Mouse (Mus musculus) lung, postnatal 14 days (tissue): ENCODE results near the gene Jmjd7.

ENCODE experiments used
- DNase-seq: peaks from one replicate; pipeline ENCODE4 v3.0.0; 2021

The Jmjd7 gene

DNA sequence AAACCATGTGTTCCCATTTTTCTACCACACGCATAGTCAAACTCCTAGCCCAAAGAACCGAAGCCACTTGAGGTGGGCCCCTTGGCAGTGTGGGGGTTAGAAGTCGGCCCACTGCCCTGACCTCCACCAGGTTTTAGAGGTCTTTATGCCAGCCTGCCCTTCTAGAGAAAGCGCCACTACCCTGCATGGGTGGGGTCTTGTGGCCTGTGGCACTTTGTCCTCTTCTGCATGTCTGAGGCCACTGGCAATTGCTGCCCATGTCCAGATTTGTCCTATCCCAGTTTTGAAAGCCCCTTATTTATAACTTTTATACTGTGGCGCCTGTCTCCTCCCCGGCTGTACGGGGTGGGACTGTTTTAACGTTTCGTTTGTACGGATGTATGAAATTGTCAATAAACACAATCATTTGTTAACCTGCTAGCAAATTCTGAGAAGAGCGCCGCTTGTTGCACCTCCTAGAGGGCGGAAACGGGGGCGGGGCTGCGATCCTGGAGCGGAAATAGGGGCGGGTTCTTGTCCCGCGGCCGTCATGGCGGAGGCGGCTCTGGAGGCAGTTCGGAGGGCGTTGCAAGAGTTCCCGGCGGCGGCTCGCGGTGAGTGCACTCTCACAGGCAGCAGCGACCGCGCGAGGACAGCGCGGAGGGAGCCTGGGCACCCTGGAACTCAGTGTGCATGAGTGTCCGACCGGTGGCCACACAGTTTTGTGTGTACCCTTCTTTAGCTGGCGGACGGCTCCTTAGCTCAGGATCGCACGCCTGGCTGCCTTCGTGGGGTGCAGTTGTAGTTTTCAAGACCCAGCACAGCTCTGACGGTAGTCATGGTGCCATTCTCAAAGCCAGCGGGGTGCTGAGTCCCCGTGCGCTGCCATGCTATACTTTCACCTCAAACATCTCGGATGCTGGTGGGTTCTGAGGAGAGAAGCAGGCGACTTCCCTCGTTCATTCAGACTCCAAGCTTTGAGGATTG, at the start of gene Jmjd7, which contains the start of gene Gm28042:
Gene Jmjd7 (plus strand): TSS at position 500 of the 966 bp plus-strand sequence.
Gene Gm28042 (plus strand): TSS at position 510 of the 966 bp plus-strand sequence.
- DNase-seq: peak; percentile 96

DNA sequence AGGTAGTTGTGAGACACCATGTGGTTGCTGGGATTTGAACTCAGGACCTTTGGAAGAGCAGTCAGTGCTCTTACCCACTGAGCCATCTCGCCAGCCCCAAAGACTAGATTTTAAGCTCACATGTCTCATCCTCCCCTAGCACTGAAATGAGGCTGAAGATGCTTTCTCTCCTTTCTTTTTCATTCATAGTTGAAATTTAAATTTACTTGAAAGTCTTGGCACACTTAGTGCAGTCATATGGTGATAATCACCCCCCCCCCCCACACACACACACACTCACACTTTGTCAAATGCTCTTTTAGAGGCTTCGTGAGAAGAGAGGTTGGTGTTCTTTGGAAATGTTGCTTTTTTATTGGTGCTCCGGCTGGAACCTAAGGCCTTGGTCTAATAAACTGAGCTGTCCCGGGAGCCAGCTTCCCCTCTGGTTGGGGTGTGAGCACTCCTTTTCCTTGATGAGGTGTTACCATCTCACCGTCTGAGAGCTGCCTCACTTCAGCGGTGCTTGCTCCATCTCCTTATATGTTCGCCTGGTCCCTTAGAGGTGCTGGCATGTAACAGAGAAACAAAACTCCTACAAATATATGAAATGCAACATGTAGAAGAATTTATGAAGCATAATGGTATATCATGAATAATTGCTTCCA, 46.8 kb upstream of the Jmjd7 start:
- DNase-seq: no peak

DNA sequence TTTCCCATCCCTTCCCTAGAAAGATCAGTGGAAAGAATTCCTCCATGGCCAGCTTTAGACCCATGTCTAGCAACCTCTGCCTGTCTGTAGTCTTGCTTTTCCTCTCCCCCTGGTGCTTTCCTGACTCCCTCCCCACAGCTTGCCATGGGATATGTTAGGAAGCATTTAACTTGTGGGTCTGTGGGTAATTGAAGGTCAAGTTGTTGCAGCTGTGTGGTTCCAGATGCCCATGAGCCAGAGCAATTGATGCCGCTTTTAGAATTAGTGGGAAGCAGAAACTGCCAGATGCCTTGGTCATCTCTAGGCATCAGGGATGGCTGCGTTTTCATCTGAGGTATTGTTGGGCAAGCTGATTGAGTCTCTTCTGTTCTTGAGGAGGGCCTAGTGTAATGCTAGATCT, 45.7 kb upstream of the Jmjd7 start:
- DNase-seq: no peak

DNA sequence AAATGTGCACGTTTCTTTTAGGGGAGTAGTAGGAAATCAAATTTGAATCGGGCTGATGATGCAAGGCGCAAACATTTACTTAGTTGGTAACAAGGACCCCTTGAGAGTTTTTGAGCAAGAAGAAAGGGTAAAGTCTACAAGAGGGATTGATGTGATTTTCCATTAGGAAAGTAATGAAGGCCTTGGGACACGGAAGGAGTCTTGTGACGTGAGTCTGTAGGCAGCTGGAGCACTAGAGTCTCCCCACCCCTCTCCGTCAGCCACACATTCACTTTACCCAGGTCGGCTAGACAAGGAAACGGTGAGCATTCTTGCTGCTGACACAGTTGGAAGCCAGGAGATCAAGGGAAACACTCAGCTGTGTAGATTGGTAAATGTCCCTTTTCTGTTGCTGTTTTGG, 41.4 kb upstream of the Jmjd7 start:
- peak; percentile 50 for DNase-seq

DNA sequence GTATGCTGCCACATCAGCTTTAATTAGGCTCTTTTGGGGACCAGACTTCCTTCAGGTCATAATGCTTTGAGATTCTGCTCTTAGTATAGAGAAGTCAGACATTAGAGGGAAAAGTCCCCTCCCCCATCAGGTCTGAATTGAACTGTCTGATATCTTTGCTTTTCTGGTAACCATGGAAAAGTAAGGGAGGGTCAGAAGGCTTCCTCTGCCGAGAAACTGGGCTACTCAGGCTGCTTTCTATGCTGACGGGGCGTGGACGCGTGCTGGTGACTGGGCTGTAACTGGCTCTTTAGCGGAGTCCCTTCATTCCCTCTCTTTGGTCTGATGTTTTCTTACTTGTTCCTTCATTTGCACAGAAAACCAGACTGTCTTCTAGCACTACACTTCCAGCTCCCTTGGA, 40.9 kb upstream of the Jmjd7 start:
- no peak for DNase-seq

DNA sequence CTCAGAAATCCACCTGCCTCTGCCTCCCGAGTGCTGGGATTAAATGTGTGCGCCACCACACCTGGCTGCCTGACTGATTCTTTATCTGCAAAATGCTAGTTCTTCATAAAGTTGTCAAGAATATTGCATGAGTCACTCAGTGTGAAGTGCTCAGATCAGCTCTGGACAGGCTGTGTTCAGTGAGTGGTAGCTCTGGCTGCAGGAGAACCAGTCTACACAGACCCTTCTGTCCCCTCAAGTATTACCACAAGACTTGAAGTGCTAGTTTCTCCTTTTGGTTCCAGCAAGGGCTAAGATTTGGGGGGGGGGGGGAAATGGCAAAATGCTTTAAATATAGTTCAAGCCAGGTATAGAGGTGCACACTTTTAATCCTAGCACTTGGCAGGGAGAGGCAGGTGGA, 39.8 kb upstream of the Jmjd7 start:
- no peak for DNase-seq

DNA sequence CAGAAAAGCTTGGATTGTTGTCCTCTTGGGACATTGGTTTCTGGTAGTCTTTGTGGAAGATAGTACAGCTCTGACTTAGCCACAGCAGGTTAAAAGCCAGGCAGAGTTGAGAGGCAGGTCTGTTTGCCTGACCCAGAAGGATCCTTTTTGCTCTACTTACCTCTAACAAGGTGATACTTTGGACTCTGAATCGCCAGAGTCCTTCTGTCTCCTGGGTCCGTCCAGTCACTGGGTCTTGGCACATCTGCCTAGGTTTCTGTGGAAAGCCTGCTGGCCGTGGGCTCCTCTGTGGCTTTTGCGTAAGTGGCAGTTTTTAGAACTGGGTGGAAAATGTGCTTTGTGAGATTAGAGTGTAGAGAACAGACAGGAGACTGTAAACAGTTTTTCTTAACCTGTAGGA, 38.3 kb upstream of the Jmjd7 start:
- DNase-seq: no peak

DNA sequence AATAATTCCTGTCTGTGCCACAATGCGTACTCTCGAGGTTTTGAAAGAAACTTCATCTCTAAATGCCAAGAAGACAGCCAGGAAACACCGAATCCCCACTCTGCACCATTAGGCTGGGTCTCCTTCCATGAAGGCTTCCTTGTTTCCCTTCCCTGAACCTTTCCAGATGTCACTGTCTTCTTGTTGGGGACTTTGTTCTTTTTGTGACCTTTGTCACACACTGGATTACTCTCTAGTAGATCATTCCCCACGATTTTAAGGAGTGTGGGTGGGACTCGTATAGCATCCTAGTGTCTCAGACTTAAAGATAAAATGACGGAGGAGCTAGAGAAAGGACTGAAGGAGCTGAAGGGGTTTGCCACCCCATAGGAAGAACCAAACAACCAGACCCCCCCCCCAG, 36.4 kb upstream of the Jmjd7 start:
- DNase-seq: no peak

DNA sequence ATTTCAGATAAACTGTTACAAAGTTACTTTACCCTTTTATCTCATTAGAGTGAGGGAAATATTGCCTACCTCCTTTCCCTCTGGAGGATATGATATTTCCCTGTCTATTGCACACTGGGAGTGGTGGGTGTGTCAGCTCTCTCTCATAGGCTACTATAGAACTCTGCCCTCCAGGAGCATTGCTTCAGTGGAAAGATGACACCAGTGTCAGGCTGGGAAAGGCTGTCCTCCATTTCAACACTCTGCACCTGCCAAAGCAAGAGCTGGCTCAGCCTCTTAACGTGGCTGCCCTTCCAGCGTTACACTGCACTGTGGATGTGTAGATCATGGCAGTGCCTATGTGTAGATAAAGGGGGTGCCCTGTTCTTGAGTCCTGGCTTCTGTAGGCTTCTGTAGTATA, 34.9 kb upstream of the Jmjd7 start:
- no peak for DNase-seq

DNA sequence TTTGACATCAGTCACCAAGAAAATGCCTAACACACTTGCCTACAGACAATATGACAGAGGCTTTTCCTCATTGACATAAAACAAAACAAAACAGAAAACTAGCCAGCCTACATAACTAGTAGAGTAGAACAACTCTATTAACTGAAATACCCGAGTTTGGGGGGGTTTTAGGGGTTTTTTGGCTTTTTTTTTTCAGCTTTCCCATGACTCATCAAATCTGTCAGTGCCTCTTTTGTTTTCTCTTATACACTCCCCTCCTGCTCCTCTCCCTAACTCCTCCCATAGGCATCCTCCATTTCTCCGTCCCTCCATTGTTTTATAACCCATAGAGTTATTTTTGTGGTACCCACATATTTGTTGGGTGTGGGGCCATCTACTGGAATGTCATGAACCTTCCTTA, 33.8 kb upstream of the Jmjd7 start:
- no peak for DNase-seq

DNA sequence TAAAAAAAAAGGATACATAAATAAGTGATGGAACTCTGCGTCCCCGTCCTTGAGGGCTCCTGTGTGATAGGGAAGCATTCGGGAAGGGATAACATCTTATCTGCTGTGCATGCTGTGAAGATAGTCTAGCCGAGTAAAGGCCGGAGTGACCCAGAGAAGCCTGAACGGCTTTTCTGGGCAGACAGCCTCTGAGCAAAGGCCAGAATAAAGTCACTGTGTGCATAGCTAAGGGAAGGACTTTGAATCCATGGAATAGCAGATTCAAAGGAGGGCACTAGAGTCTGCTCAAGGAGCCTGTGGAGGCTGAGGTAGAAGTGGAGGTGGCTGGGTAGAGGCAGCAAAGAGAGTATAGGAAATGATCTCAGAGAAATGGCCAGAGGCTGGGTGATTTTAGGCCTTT, 32.4 kb upstream of the Jmjd7 start:
- DNase-seq: no peak

DNA sequence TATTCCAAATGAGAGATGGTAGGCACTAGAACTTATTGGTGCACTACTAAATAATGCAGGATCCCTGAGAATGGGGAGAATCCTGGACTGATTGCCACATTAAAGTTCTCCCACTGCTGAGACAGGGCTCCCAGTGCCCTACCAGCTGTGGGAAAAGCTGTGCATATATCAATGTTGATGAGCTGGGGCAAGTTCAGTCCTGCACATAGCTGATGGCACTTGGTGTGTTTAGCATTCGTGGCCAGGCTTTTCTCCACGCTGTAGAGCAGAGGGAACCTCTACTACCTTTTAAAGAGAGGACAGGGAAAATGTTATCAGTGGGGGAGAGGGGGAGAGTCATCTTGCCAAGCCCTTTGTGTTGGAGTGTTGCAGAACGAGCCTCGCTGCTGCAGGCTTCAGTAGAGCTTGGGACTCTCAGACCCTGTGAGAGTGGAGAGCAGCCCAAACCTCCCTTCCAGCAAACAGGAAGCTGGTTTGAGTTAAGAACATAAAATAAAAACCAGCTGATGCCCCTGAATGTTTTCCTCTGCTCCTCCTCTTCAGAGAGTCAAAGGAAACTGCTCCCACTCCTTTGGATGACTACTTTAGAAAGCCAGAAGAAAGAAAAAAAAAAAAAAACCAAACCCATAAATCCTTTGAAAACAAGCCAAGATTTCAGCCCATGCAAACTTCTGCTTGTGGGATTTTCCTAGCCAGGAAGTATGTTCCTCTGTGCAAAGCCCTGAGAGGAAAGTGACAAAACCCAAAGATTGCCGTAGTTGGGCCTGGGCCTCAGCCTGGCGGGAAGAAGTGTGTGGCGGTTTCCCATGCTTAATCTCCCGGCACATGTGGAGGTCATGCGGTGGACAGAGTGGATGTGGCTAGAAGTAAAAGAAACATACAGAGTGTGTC, 31.6 kb upstream of the Jmjd7 start:
- no peak for DNase-seq

DNA sequence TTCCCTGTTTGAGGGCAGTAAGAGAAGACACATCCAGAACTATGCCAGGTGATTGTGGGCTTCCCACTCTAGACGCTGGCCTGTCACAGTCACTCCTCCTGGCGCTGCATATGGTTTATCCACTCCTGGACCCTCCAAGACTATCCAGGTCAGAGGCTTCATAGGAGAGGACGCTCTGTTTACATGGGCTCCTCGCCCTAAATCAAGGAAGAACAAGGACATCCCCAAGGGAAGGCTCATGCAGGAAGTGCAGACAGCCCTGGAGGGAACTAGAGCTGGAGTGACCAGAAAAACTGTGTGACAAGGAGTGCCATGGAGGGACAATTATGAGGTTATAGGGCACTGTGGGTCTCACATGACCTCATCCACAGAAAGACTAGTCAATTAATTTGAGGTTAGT, 29.9 kb upstream of the Jmjd7 start:
- no peak for DNase-seq

DNA sequence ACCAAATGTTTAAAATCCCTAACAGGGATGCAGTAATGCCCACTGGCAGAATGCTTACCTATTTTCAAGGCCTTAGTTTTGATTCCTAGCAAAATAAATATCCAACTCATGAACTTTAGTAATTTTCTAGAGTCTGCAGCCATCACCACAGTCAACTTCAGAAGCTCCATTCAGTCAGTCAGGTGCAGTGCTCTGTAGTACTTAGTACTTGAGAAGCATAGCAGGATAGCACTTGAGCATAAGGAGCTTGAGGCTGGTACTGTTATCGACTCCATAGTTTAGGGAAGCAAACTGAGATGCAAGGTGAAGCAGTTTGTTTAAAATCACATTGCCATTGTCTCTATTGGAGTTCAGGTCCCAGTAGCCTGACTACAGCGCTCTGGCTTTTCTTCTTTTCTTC, 27.6 kb upstream of the Jmjd7 start:
- no peak for DNase-seq

DNA sequence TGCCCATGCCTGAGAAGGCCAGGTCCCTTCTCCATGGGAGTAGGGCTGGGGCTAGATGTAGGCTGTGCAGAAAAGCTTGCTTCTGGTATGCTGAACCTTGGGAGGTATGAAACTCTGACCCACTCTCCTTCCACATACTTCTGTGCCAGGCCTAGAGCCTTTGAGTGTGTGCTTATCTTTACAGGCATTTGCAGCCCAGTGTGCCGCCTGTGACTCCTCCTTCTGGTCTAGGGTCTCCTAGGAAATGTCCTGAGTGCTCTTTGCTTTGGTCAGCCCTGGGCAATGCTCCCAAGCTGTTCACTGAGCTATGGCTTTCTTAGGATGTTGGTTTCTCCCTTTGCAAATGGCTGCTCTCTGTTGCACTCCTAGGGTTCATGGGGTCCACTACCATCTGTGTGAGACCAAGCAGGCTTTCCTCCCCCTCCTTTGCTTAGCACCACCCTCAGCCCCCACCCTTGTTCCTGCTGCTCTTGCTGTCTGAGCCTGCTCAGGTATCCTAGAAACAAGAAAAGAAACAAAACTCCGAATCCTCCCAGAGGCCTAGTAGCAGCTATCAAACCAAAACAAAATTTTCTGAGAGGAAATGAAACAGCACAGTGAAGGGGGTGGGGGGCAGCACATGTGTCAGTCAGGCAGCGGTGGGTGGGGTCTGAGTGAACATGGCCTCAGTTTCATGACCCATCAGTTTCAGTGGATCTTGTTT, 26.2 kb upstream of the Jmjd7 start:
- DNase-seq: peak; percentile 53

DNA sequence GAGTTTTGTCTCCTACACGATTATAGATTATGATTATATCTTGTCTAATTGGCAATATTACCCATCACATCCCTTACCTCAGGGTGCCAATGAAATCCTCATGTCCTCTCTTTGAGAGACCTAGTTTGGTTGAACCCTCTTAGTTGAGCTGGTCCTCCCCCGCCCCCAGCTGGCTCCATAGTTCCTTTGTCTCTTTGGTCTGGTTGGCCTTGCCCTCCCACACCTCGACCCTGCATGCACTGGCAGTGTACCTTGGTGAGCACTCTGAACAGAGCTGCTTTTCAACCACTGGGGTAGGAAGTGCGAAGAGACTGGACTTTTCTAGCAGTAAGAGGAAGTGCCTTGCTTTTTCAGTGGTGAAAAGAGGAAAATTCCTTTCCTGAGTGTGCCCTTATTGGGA, 25.3 kb upstream of the Jmjd7 start:
- DNase-seq: no peak

DNA sequence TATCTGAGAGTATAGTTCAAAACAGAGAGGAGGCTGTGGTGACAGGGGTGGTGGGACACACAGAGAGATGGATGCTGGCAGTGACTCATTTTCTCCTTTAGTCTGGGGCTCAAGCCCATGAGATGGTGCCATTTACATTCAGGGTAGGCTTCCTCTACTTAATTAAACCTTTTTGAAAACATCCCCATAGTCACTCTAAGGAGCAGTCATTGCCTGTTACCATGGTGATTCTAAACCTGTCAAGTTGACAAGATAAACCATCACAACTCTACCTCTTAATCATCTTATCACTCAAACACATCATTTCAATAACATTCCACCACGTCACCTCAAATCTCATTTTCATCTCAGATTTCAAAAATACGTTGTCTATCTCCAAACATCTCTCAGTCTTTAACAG, 23.3 kb upstream of the Jmjd7 start:
- no peak for DNase-seq

DNA sequence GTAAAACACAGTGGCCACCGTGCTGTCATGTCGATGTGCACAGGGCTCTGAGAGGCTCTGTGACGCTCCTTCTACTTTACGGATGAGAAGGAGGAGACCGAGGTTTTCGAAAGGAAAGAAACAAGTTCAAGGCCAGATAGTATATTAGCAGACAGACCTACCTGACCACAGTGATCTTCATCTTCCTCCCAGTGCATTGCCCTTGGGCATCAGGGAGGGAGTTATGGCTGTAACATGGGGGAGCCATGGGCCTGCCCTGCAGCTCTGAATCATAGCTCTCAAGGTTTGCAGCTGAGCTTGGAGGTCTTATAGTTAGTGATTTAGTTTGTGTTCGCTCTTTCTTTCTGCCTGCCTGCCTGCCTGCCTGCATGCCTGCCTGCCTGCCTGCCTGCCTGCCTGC, 20.6 kb upstream of the Jmjd7 start:
- no peak for DNase-seq

DNA sequence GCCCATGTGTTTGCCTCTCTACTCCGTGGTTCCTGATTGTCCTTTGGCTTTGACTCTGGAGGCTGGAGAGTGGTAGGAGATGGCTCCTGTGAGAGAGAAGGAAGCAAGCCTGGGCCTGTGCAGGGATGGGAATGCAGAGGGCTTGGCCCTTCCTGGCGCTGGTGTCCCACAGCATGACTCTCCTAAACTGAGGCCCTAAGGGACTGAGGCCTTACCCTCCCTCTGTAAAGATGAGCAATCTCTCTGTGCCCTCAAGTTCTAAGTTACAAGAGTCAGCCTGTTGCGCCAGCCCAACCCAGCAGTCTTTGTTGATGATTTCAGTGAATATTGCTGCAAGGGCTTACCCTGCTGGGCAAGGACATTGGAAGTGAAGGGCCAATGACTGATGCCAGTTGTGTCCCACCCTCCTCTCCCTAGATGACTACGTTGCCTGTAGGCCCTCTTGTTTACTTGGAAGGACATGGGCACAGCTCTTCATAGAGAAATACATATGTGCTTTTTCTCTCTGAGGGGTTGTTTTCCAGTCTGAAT, 19.5 kb upstream of the Jmjd7 start:
- no peak for DNase-seq

DNA sequence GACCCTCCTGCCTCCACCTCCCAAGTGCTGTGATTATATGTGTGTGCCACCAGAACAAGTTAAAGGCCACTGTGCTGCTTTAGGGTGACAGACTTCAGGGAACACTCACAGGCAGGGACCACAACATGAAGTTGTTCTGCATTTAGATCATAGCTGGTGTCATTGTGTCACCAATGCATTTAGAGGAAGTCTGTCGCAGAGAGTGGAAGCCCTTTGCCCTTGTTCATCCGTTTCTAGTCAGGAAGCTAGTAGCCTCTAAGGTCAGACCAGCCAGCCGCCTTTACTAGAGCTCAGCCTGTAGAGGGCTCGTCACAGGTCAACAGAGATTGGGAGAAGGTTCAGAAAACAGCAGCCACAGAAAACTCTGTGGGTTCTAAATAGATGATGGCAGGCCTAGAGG, 18.6 kb upstream of the Jmjd7 start:
- peak; percentile 21 for DNase-seq

DNA sequence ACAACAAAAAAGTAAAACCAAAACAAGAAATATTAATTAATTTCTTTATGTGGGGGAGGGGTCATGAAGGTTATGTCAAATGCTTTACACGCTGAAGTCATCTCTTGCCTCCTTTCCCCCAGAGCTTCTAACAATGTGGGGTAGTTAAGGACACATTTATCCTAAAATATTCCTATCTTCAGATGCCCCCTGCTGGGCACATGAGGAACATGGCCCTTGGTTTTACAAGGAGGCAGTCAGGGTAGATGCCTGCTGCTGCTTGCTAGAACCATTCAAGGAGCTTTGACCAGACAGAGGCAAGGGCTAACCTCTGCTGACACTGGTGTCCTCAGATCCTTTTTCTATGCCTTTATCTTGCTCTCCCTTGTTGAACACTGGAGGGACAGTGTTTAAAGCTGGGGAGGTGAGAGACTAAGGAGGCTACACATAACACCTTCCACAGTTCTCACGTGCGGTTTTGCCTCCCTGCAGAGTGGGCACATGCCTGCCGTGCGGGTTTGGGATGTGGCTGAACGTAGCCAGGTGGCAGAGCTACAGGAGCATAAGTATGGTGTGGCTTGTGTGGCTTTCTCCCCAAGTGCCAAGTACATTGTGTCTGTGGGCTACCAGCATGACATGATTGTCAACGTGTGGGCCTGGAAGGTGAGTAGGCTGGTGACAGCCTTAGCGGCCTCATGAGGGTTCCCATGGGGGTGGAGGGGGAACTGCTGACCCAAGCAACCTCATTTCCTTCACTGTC, 15.7 kb upstream of the Jmjd7 start:
- DNase-seq: peak; percentile 75

DNA sequence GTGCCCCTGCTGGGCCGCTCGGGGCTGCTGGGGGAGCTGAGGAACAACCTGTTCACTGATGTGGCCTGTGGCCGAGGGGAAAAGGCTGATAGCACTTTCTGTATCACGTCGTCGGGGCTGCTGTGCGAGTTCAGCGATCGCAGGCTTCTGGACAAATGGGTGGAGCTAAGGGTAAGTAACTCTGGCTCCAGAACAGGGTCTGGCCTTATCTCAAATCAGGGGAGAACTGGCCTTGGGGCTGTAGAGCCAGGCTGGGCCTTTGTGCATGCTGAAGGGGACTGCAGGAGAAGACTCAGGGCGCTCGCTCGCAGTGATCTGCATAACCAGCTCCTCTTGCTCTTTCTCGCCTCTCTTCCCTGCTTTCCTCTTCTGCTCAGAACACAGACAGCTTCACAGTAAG, 14.4 kb upstream of the Jmjd7 start:
- DNase-seq: no peak
